In genomic region chr9:31304358-31304757, GRCm38 (mm10) we compare ENCODE assay signal across 9 mouse cellular contexts.
"Had no signal": no experiment of that assay in that cellular context is flagged by ENCODE, and none has a peak within 500 bp of the region (broad histone marks: within the 10 kb centered on the region; RNA-seq: fewer than 3 reads in every experiment).

No protein-coding gene starts in this region.

- DNase-seq: lung, adult 18-20 months; lung, embryonic 14.5 days; lung, postnatal 10 days; lung, postnatal 4 days; right cerebral cortex, postnatal 14 days; thymus, postnatal 14 days; thymus, postnatal 36 days had no signal

- ATAC-seq: midbrain, embryonic 13.5 days; midbrain, embryonic 15.5 days had no signal
